Comparison of ENCODE assay signal across 13 mouse cellular contexts in the genomic region with DNA sequence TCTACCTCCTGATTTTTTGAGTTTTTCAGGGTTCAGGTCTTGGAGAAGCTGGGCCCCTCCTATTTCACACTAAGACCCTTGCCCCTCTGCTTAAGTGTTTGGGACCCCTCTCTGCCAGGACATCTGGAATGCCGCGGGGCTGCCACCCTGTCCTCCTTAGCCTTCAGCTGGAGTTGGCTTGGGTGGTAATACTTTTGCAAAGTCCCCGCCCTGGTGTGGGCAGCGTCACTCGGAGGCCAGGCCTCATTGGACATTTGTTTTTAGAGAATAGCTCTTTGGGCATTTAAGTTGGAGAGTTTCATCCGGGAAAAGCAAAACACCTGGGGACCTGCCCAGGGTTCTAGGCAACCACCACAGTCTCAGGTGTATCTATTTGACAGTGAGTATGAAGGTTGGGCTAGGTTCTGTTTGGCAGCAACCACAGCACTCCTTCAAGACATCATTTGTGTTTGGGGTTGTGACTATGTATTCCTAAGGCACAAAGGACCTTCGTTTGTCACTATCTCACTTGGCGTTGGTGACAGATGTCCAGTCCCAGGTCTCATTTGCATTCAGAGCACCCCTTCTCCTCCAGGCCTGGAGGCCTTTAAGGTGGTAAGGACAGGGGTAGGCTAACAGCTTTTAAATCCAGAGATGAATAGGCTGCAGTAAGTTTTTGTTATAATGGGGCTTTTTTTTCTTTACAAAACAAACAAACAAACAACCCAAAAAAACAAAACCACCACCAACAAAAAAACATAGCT. TPM values are rescaled to one million over a fixed set of nuclear protein-coding genes. Genes with fewer than 3 reads are reported as not detected.
A peak's percentile ranks its signal among the peaks of the same experiment; 100 is the strongest.
DNase-seq lines count a peak whose midpoint lies in the region; ATAC-seq lines count a peak whose summit lies in the region.
"Had no signal": no experiment of that assay in that cellular context is flagged by ENCODE, and none has a peak within 500 bp of the region (broad histone marks: within the 10 kb centered on the region; RNA-seq: fewer than 3 reads in every experiment).

No protein-coding gene starts in this region.

- ATAC-seq in heart, embryonic 16.5 days (replicated peaks; ENCODE audit: extremely low read depth, insufficient read depth, low FRiP score), result no peak
- ATAC-seq in embryonic facial prominence, embryonic 11.5 days (replicated peaks; ENCODE audit: insufficient number of reproducible peaks, low FRiP score, low TSS enrichment, low read depth), result no peak
- ATAC-seq in midbrain, embryonic 12.5 days (ENCODE audit: low FRiP score, low read depth), result no peak

- DNase-seq in heart, postnatal 4 days, result no peak
- no peak for DNase-seq in embryonic facial prominence, embryonic 11.5 days (ENCODE audit: low spot score)
- DNase-seq in hindbrain, embryonic 10.5 days (ENCODE audit: low spot score), result peak; percentile 41
- DNase-seq in thymus, postnatal 14 days, result no peak
- no peak for DNase-seq in layer of hippocampus, postnatal 36 days
- DNase-seq in urinary bladder, postnatal 4 days (ENCODE audit: low spot score in 2 of 2), result no peak
- DNase-seq: adrenal gland, adult 8-10 months; kidney, adult 8-10 months; lung, postnatal 10 days; right cerebral cortex, postnatal 14 days had no signal

- WGBS in heart, embryonic 16.5 days, result 67% methylated on average over 8 of the region's 8 CpGs
- 43% methylated on average over 8 of the region's 8 CpGs for WGBS in embryonic facial prominence, embryonic 11.5 days
- 20% methylated on average over 8 of the region's 8 CpGs for WGBS in hindbrain, embryonic 10.5 days
- 26% methylated on average over 8 of the region's 8 CpGs for WGBS in midbrain, embryonic 12.5 days

- H3K36me3 ChIP-seq in heart, embryonic 16.5 days (ENCODE audit: control insufficient read depth, insufficient read depth), result no peaks in the 10 kb centered on the region
- H3K36me3 ChIP-seq in embryonic facial prominence, embryonic 11.5 days (replicated peaks; ENCODE audit: control insufficient read depth, insufficient read depth, low read depth, low read length), result peaks cover 10% of the 10 kb centered on the region
- peaks cover 90% of the 10 kb centered on the region for H3K36me3 ChIP-seq in hindbrain, embryonic 10.5 days
- H3K36me3 ChIP-seq in midbrain, embryonic 12.5 days, result peaks cover 63% of the 10 kb centered on the region

- no peaks in the 10 kb centered on the region for H3K9me3 ChIP-seq in heart, embryonic 16.5 days (replicated peaks; ENCODE audit: control insufficient read depth, low read length)
- H3K9me3 ChIP-seq in embryonic facial prominence, embryonic 11.5 days (replicated peaks; ENCODE audit: control insufficient read depth, low read length), result no peaks in the 10 kb centered on the region
- no peaks in the 10 kb centered on the region for H3K9me3 ChIP-seq in hindbrain, embryonic 10.5 days
- H3K9me3 ChIP-seq in midbrain, embryonic 12.5 days, result no peaks in the 10 kb centered on the region

- H3K27me3 ChIP-seq in heart, embryonic 16.5 days (ENCODE audit: control insufficient read depth, insufficient read depth, low read length), result peaks cover 23% of the 10 kb centered on the region
- no peaks in the 10 kb centered on the region; the same call in 1 of the 2 replicates for H3K27me3 ChIP-seq in embryonic facial prominence, embryonic 11.5 days (ENCODE audit: control insufficient read depth, insufficient read depth, low read length)
- H3K27me3 ChIP-seq in hindbrain, embryonic 10.5 days (ENCODE audit: insufficient read depth, poor library complexity, severe bottlenecking), result peaks cover 7% of the 10 kb centered on the region; the same call in 1 of the 2 replicates
- H3K27me3 ChIP-seq in midbrain, embryonic 12.5 days, result no peaks in the 10 kb centered on the region

- peaks cover 39% of the 10 kb centered on the region for H3K4me1 ChIP-seq in heart, embryonic 16.5 days (ENCODE audit: control insufficient read depth, insufficient read depth, low read length)
- H3K4me1 ChIP-seq in embryonic facial prominence, embryonic 11.5 days (ENCODE audit: control insufficient read depth, insufficient read depth, low read length), result peaks cover 37% of the 10 kb centered on the region
- peaks cover 88% of the 10 kb centered on the region for H3K4me1 ChIP-seq in hindbrain, embryonic 10.5 days (replicated peaks)
- peaks cover 80% of the 10 kb centered on the region for H3K4me1 ChIP-seq in midbrain, embryonic 12.5 days

- peak overlapping the region; percentile 3; the same call in 1 of the 2 replicates for H3K4me3 ChIP-seq in heart, embryonic 16.5 days (ENCODE audit: low read length)
- peak overlapping the region; percentile 98 for H3K4me3 ChIP-seq in embryonic facial prominence, embryonic 11.5 days (ENCODE audit: low read depth, low read length)
- H3K4me3 ChIP-seq in hindbrain, embryonic 10.5 days, result peak overlapping the region; percentile 99
- H3K4me3 ChIP-seq in midbrain, embryonic 12.5 days, result peak overlapping the region; percentile 76

- H3K27ac ChIP-seq in heart, embryonic 16.5 days (ENCODE audit: low read length), result no peak overlapping the region
- H3K27ac ChIP-seq in embryonic facial prominence, embryonic 11.5 days (replicated peaks; ENCODE audit: low read depth, low read length), result no peak overlapping the region
- peak overlapping the region; percentile 99 for H3K27ac ChIP-seq in hindbrain, embryonic 10.5 days
- peak overlapping the region; percentile 99 for H3K27ac ChIP-seq in midbrain, embryonic 12.5 days (replicated peaks)

- H3K4me2 ChIP-seq in heart, embryonic 16.5 days (ENCODE audit: low read depth, low read length), result peak overlapping the region; percentile 36
- H3K4me2 ChIP-seq in embryonic facial prominence, embryonic 11.5 days (ENCODE audit: low read depth, low read length), result peak overlapping the region; percentile 99
- peak overlapping the region; percentile 99 for H3K4me2 ChIP-seq in midbrain, embryonic 12.5 days (replicated peaks)

- no peak overlapping the region for H3K9ac ChIP-seq in heart, embryonic 16.5 days (ENCODE audit: low read length)
- H3K9ac ChIP-seq in embryonic facial prominence, embryonic 11.5 days (replicated peaks; ENCODE audit: low read length), result peak overlapping the region; percentile 99
- peak overlapping the region; percentile 100 for H3K9ac ChIP-seq in midbrain, embryonic 12.5 days (replicated peaks)

RNA-seq across cellular contexts. Expression of a gene that starts 5.1 kb away (rescaled TPM):
- polyA plus RNA-seq in heart, embryonic 16.5 days (2015; fragmentation: Nextera tagmentation; extraction: Ambion mirVana), result 5.4 and 6.3 TPM in 2 replicates
- 10 to 100 TPM; 16.5 to 17.7 TPM for total RNA-seq in heart, postnatal 4 days (2021)
- 36.3 and 36.8 TPM in 2 replicates for polyA plus RNA-seq in embryonic facial prominence, embryonic 11.5 days (2014; fragmentation: Nextera tagmentation; extraction: Ambion mirVana)
- 55.9 and 65.1 TPM in 2 replicates for polyA plus RNA-seq in hindbrain, embryonic 10.5 days (2016; fragmentation: Nextera tagmentation; extraction: Ambion mirVana)
- 55.9 and 61.8 TPM in 2 replicates for polyA plus RNA-seq in midbrain, embryonic 12.5 days (2016; fragmentation: Nextera tagmentation; extraction: Ambion mirVana)
- total RNA-seq in layer of hippocampus, postnatal 36 days (2021), result 10 to 100 TPM; 34.2 to 38.1 TPM
- total RNA-seq: CH12.LX had no signal

Comparison
In these comparisons a context has a peak if more than half of its experiments do, and no peak if none do; other contexts are left out.
1. H3K27ac ChIP-seq: peak in hindbrain, embryonic 10.5 days (single experiment) and midbrain, embryonic 12.5 days (single experiment); none in heart, embryonic 16.5 days (single experiment) and embryonic facial prominence, embryonic 11.5 days (single experiment).
2. H3K4me2 ChIP-seq: peak in every context shown above with its lines; median percentile 99 in embryonic facial prominence, embryonic 11.5 days; 99 in midbrain, embryonic 12.5 days; 36 in heart, embryonic 16.5 days.
3. H3K4me3 ChIP-seq: peak in every context shown above with its lines; median percentile 99 in hindbrain, embryonic 10.5 days; 98 in embryonic facial prominence, embryonic 11.5 days; 76 in midbrain, embryonic 12.5 days; 3 in heart, embryonic 16.5 days.